Mouse (Mus musculus) brain, adult 2 months (tissue): ENCODE measurements at regions not wholly inside any gene's neighbourhood (a gene's known extent, or its start where the extent isn't known, plus 50 kb on each side); places are given as distances from the start of the nearest gene placed in this dataset.
"Not testable (repeated sequence)": the region's sequence is repeated elsewhere in the genome, so short reads cannot be mapped to it uniquely, and the experiment has no call there.

Source experiments
- DNase-seq: peaks from one replicate; pipeline ENCODE4 v3.0.0; 2011; ENCODE audit warnings: low read depth, low spot score

DNA sequence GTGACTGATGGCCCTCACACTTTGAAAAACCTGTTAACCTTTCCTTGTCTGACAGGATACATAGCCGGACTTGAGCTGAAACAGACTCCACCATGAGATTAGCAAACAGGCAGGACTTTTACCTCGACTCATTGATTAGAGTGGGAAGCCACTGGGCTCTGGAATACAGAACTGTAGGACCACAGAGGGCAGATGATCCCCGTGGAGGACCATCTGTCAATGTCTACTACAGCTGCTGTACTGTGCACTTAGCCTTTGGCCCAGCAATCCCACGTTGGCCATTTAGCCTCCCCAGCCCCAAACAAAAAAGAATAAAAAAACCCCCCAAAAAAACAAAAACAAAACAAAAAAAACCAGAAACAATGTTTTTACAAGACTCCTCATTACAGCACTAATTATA, 103.9 kb upstream of the Dazl start:
- DNase-seq = no peak

DNA sequence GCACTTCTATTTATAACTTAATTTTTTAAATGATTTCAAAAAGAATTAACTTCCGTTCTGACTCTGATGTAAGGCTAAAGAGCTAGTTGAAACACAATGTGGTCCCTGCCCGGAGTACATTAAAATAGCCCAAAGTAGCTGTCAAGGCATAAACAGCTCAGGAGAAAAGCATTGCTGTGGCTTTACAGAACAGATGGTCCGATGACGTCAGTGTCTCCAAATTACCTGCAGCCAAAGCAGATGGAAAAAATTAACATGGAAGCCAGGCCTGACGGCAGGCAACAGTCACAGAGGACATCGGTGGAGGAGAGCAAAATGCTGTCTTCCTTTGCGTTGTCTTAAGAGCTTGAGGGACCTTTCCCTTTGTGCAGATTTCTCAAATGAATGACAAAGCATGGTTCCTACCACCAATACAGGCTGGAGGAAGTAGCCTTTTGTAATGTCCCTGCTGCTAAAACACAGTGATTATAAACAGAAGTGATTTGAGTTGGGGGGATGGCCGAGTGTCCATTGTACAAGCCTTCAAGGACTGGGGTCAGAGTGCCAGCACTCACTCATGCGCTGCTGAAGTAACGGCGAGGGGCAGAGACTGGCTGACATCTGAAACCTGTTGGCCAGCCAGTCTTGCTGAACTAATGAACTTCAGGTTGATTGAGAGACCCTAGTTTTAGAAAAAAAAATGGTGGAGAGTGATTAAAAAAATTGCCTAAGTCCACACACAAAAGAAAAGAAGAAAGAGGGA, 101.8 kb upstream of the Plcl2 start:
- peak; percentile 99 for DNase-seq

DNA sequence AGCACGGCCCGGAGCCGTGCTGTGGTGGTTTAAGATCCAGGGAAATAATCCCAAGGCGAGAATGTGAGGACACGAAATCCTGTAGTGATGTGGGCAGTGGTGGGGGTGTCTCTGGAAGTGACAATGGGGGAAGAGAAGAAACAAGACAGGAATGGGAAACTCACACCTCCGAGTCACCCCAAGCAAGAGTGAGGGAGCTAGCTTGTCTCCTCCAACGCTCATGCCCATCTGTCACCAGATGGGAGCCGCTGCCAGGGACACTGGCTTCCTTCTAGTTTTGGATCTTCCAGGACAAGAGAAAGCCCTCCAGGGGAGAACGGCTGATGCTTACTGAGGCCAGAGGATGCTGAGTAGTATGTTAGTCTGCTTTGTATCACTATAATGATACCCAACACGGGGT, 100.6 kb upstream of the Plcl2 start:
- DNase-seq = peak; percentile 90

DNA sequence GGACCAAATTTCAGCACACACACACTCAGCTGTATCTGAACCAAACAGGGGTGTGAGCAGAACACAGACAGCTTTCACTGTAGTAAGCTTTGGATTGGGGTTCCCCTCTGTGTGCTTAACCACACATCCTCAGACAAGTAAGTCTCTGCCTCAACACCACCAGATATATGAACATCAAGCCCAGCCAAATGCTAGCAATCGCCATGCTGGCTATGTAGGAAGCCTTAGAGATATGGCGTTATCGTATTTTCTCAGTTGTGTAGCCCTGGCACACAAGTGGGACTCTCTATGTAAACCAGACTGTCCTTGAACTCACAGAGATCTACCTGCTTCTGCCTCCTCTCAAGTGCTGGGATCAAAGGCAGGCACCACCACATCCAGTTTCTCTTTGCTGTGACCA, 99.9 kb upstream of the Plcl2 start:
- DNase-seq = no peak

DNA sequence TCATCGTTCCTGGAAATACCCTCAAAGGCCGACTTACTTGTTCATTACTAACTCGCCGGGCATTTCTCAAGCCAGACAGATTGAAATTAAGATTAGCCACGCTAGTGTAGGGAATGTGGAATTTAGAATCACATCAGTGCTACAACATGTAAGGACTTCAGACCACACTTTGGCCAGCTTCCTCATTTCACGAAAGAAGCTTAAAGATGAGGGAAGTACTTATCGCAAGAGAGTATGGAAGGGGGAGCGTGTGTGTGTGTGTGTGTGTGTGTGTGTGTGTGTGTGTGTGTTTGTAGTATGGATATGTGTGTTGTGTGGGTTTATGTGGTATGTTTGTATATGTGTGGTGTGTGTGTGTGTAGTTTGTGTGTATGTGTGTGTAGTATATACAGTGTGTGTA, 99.3 kb upstream of the Plcl2 start:
- DNase-seq = no peak

DNA sequence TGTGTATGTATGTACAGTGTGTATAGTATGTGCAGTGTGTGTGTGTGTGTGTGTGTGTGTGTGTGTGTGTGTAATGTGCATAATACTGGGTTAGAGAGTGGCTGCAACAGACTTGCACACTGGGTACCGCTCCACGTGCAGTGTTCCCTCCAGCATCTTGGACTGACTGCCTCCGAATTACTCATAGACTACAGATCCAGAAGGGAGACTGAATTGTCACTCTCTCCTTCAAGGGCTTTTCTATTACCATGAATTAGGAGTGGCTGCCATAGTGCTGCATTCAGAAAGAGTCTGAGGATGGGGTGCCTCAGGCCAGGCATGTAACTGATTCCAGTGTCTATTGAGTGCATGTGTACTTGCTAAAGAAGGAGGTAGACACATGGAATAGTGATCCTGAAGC, 98.9 kb upstream of the Plcl2 start:
- peak; percentile 48 for DNase-seq

DNA sequence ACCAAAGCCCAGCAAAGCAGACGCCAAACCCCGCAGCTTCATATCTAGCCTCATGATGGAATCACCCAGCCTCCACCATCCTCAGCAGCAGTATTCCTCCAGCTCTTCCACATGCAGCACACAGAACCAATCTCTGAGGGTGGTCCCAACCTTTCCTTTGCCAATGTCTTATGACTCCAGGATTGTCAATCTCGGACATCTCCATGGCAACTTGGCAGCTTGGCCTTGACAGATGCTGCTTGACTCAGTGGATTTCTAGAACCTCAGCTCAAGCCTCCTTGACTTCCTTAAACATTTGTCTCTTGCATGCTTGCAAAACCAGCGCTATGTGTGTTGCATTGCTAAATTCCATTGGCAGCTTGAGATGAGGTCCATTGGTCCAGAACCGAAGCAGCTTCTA, 96.8 kb upstream of the Plcl2 start:
- DNase-seq = no peak

DNA sequence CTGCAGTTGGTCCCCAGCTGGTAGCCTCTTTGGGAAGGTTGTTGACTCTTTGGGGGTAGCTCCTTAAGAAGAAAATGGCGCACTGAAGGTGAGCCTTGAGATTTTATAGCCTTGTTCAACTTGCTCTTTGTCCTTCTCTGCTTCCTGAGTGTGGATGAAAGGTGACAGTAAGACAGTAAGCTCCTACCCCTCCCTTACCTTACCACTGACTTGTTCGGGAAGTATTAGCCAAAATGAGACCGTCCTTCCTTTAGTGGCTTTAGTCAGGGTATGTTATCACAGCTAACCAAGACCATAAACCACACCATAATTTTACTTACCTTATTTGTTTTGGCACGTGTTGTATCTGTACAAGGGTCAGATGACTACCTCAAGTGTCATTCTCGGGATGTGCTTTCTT, 95.3 kb upstream of the Plcl2 start:
- no peak for DNase-seq

DNA sequence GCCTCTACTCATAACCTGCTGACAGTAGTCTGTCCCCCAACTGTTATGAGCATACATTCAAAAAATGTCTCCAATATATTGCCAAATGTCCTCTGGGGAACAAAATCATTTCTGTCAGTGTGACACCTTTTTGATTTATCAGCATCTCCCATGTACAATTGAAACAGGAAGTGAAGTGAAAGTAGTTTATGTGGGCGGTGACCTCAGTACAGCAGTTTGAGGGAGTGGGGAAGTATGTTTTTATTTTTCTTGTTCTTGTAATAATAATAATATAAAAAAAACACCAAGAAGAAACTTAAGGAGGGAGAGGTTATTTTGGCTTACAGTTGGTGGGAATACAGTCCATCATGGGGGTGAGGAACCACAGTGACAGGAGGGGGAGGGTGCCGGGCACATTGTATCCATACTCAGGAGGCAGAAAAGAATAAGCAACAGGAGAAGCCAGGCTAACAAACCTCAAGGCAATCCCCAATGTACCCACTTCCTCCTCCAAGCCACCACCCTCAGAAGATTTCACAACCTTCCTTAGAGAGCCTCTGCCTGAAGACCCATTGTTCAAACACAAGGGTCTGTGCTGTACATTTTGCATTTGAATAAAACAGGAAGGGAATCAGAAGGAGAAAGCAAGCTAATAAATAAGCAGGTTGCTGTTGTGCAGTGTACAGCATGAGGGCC, 93.7 kb upstream of the Plcl2 start:
- DNase-seq = no peak

DNA sequence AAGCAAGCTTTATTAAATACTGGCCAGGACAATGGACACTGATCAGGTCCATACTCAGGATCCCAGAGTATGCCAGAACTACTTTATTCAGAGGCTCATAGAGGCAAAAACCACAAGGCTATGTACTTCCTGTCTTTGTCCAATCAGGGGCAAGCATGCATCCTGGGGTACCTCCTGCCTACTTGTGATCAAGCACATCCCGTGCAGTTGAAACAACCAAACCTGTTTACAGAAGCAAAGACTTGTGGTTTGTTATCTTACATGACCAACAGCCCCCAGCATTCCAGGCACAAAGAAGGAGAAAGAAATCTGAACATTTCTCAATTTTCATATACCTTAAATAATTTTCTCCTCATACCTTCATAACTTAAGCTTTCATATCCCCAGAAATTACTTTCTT, 93.1 kb upstream of the Plcl2 start:
- no peak for DNase-seq

DNA sequence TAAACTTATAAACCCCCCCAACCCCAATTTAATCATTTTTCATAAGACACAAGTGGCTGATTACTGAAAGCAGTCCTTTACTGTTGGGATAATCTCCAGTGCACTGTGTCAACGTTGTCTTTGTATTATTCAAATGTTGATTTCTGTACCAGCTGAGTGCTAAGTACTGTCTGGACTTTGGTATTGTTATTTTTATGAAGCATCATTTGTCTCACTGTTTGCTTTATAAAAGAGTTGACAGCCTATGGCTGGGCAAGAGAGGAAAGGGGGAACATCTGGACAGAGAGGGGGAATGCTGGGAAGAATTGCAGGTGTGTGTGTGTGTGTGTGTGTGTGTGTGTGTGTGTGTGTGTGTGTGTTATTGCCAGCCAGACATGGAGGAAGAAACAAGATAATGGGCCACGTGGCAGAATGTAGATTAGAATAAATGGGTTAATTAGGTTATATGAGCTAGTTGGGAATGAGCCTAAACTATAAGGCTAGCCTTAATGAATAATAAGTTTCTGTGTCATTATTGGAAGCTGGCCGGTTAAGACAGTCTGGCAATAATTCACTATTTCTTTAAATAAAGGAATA, 92.6 kb upstream of the Plcl2 start:
- DNase-seq = no peak

DNA sequence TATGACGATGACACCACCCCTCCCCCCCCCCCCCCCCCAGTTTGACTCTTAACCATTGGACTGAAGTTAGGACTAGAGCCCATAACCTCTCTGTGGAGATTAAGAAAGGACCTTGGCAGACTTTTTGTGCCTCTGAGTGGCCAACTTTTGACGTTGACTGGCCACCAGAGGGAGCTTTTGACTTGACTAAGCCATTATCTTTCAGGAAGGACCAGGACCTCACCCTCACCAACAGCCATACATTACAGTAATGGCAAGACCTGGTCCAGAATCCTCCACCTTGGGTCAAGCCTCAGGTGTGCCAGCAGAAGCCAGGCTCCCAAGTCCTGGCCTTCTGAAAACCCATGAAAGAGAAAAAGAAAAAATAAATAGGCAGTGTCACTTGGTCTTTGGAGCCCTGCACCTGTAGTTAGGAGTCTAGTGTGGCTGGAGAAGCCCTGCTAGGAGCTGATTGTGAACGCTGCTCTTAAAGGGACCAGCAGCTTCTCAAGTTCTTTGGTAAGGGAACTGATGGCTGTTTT, 90.3 kb upstream of the Plcl2 start:
- peak; percentile 74 for DNase-seq

DNA sequence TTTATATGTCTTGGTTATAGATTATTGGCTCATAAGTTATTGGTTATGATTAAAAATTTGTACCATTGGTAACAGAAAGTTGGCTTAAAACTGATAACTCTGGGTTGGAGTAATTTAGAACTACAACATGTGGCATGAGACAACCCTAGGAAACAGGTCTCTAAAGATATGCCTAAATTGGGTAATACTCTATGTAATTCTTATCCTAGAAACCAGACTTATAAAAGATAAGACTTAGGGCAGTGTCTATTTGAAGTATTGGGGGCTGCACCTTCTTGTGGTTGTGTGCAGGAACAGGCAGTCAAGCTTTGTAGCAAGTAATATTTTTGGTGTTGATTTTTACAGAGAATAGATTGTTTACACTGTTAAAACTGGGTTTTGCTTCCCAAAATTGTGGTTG, 89.7 kb upstream of the Plcl2 start:
- not testable (repeated sequence) for DNase-seq

DNA sequence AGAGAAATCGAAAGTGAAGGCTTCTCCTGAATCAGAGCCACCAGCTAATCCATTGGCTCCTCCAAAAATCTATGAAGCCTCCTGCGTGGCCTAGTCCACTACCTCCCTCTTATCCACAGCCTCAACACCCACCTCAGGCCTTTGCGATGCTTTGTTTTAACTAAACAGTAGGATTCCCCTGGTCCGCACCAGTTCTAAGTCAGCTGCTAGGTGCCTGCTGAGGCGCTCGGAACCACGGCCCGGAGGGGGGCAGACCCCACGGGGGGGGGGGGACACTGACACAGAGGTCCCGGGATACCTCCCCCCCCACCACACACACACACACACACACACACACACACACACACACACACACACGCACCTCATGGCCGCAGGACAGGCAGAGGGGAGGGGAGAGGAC, 89.2 kb upstream of the Plcl2 start:
- peak; percentile 66 for DNase-seq

DNA sequence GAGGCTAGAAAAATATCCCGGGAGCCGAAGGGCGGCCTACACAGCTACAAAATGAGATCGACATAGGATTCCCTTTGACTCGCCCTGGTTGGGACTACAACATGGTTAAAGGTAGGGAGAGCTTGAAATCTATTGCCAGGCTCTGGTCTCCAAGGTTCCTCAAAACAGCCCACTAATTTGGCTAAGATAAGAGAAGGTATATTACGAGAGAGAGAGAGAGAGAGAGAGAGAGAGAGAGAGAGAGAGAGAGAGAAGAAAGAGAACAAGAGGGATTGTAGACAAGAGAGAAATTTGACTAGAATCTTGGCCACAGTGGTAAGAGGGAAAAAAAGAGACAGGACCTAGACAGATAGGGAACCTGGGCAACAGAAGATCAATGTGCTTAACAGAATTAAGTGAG, 88.5 kb upstream of the Plcl2 start:
- no peak for DNase-seq

DNA sequence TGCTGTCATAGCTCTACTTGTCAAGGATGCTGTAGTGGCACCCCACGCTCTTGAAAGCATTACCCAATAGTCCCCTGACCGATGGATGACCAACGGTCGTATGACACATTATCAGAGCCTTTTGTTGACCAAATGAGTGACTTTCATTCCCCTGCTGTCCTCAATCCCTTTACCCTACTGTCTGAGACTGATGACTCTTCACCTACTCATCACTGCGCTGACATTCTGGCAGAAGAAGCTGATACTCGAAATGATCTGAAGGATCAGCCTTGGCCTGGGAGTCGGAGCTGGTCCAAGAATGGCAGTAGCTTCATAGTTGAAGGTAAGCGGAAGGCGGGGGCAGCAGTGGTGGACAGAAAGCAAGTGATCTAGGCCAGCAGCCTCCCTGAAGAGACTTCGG, 87.7 kb upstream of the Plcl2 start:
- DNase-seq = no peak

DNA sequence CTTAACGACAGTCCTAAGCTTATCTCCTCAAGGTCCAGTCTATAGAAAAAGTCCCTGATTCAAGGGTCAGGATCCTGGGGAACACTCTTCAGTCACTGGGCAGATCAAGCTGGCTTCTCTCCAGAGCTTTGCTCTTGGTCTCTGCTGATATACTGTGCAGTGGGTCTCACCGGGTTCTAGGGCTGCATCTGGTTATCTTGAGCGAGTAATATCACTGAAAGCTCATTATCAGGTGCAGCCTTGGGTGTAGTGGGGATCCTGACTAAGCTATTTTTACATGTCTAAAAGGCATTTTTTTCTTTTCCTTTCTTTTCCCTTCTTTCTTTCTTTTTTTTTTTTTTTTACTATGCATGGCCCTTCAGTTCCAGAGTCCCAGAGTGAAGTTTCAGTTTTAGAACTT, 84.1 kb upstream of the Plcl2 start:
- DNase-seq = no peak

DNA sequence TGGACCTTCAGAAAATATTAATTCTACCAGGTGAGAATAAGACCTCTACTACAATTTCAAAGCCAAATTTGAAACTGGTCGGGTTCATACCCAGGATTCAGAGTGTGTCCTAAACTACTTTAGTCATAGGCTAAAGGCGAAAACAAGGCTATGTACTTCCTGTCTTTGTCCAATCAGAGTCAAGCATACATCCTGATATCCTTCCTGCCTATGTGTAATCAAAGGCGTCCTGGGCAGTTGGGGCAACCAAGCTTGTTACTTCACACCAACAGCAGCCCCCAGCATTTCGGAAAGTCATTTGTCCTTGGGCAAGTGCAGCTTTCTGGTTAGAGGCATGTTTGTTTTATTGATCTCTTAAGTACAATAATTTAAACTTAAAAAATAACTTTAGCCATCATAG, 83.7 kb upstream of the Plcl2 start:
- DNase-seq = no peak

DNA sequence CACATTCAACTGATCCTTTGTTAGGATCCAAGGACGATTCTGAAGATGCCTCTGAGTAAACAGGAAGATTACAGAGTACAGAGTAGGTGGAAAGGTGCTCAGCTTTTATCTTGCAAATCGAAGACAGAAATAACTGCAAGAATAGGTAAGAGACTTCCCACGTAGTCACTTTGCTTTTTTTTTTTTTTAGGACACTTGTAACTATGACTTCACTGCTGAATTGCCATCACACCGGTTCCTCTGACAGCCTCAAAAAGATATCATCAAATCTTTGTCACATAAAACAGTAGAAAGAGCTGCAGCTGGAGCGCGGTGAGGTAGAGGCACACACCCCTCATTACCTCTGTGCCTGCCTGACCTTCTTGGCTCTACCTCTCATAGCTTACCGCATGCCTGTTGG, 83.1 kb upstream of the Plcl2 start:
- DNase-seq = peak; percentile 27

DNA sequence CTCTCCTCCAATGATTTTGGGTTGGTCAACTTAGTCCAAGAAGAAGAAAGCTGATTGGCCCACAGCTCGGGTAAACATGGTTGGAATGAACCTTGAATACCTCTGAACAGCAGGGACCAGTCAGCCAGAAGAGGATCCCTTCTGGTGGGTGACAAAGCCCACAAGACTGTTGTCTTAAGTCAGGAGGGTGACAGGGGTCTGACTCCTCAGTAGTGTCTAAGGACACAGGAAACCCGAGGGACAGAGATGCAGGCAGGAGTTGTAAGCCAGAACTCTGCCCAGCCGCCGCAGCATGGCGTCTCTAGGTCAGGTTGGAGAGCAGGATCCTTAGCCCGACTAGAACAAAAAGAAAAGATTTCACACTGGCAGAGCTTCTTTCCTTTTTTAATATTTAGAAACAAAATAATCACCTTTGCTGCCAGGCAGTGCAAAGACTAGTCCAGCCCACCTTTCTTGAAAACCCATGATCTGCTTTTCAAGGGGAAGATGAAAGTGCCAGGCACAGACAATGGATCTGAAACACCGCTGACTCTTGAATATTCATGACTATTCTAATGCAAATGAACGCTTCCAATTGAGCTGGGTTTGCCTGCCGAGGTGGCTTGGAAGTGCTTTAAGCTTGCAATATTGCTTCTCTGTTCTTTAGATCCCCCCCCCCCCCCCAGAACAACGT, 81.7 kb upstream of the Plcl2 start:
- DNase-seq = peak; percentile 67

DNA sequence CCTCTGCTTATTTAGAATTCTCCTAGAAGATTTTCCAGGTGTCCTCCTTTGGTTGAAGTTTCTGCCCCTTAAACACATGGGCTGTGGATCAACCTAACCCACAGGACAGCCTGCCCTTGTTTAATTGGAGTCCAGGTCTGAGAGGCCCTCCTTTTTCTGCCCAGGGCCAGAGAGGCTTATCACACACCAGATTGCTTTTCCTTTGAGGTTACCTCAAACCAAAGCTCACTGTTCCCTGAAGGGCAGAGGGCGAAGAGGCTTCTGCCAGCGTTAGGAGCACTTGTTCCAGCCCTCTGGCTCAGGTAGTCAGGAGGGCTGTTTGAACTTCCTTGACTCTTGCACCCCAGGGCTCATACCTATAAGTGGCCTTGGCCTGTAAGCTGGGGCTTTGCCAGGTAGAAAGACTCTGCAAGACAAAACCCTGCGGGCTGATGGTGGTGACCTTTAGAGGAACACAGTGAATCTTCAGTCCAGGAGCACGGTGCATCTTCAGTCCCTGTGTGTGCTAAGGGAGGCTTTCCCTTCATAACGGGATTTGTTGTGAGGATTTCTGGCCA, 81.1 kb upstream of the Plcl2 start:
- no peak for DNase-seq

DNA sequence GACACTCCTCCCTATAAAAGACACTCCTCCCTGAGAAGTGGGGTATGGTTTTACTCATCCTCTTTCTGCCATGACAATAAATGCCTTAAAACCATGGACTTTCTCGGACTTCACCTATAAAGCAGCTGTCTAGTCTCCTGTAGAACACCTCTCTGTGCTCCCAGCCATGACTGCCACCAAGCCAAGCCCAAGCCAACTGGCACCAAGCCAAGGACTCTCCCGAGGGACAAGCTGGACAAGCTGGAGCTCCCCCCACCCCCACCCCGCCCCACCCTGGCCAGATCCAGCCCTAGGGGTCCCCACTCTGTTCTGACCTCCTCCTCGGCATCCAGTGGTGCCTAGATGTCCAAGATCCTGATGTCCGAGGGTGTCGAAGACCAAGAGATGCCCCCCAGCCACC, 76.6 kb upstream of the Plcl2 start:
- DNase-seq = no peak
